Mouse (Mus musculus) hindbrain, postnatal 0 days (tissue): Measurements from ENCODE around the gene Cit. TPM values are rescaled to one million over a fixed set of nuclear protein-coding genes. Genes with fewer than 3 reads are reported as not detected.
A peak's percentile ranks its signal among the peaks of the same experiment; 100 is the strongest.

Experiments
- ATAC-seq: fragments of 200-750 bp; cut with Nextera tagmentation; 2 replicates; pipeline ENCODE4 v1.8.0; 2017; ENCODE audit warnings: mild to moderate bottlenecking, moderate TSS enrichment, moderate library complexity
- DNase-seq: peaks from one replicate; pipeline ENCODE4 v3.0.0-alpha.2; 2015; ENCODE audit warnings: low spot score
- H3K27ac ChIP-seq: fragments of 300-500 bp; sonication (generic); 2 replicates; pipeline ENCODE4 v1.5.1; 2014; ENCODE audit warnings: mild to moderate bottlenecking
- H3K27me3 ChIP-seq: fragments of 300-500 bp; sonication (generic); 2 replicates; pipeline ENCODE4 v1.6.1; 2014; ENCODE audit warnings: low read length, mixed read lengths; ENCODE audit not compliant: insufficient read depth
- H3K36me3 ChIP-seq: fragments of 300-500 bp; sonication (generic); 2 replicates; pipeline ENCODE4 v1.6.1; 2014; ENCODE audit warnings: low read length, mixed read lengths; ENCODE audit not compliant: insufficient read depth
- H3K4me1 ChIP-seq: fragments of 300-500 bp; sonication (generic); 2 replicates; pipeline ENCODE4 v1.6.1; 2014; ENCODE audit warnings: antibody characterized with exemption, low read length, mixed read lengths; ENCODE audit not compliant: insufficient read depth
- H3K4me2 ChIP-seq: fragments of 300-500 bp; sonication (generic); 2 replicates; pipeline ENCODE4 v1.6.1; 2014; ENCODE audit warnings: low read depth, mild to moderate bottlenecking, low read length, moderate library complexity, mixed read lengths
- H3K4me3 ChIP-seq: fragments of 300-500 bp; sonication (generic); 2 replicates; pipeline ENCODE4 v1.5.1; 2014; ENCODE audit warnings: low read length
- H3K9ac ChIP-seq: fragments of 300-500 bp; sonication (generic); replicated peaks from 2 replicates; pipeline ENCODE4 v1.6.1; 2014; ENCODE audit warnings: mild to moderate bottlenecking, low read length, moderate library complexity, mixed read lengths
- H3K9me3 ChIP-seq: fragments of 300-500 bp; sonication (generic); 2 replicates; pipeline ENCODE4 v1.6.1; 2016; ENCODE audit warnings: low read length, mixed read lengths
- CTCF ChIP-seq: IDR thresholded peaks from 2 replicates; pipeline ENCODE4 v1.5.1; 2016; ENCODE audit warnings: antibody characterized with exemption, control low read depth, low read depth
- WGBS: fragments of 180-500 bp; shearing (Covaris S2); extraction: QIAGEN DNeasy Blood & Tissue Kit; methylation state at CpG from one replicate; pipeline ENCODE4 v1.1.7; 2014; 5-methylcytosine and 5-hydroxymethylcytosine counted together
- polyA plus RNA-seq: library from polyadenylated mRNA; unstranded; fragments of >200 nt; fragmentation: Nextera tagmentation; extraction: Ambion mirVana; gene quantifications from 2 replicates; pipeline ENCODE4 v1.2.1, GENCODE M21; 2015
- total RNA-seq: library from RNA; depleted of rRNA; stranded (reverse); fragments of >200 nt; gene quantifications from 2 replicates; pipeline ENCODE4 v1.2.3, GENCODE M21; 2014

The Cit gene
- total and polyA plus RNA-seq, 2 experiments from 2014 or later = 30.2 to 36.7 TPM

DNA sequence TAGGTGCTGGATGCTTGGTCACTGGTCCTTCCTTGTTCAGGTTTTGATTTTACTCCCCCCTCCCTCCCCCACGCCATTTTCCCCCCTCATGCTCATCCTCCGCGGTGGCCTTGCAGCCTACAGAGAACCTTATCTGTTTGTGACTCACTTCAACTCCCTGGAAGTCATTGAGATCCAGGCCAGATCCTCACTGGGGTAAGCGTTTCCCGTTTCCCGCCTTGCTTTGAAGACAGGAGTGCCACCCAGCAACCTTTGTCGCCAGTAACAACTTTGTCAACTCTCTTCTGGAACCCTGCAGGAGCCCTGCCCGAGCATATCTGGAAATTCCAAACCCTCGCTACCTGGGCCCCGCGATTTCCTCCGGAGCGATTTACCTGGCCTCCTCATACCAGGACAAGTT is 152.3 kb downstream of the Cit start:
- H3K27ac ChIP-seq = no peak overlapping the region
- peaks cover 23% of the 10 kb centered on the region; the same call in 1 of the 2 replicates for H3K36me3 ChIP-seq
- H3K4me2 ChIP-seq = no peak overlapping the region
- no peak for TF ChIP-seq CTCF
- 77% methylated on average over 13 of the region's 13 CpGs for WGBS
- no peaks in the 10 kb centered on the region for H3K9me3 ChIP-seq
- H3K4me1 ChIP-seq = no peaks in the 10 kb centered on the region
- ATAC-seq (no peak), DNase-seq (no peak)
- H3K4me3 ChIP-seq = no peak overlapping the region
- H3K27me3 ChIP-seq = no peaks in the 10 kb centered on the region
- H3K9ac ChIP-seq = no peak overlapping the region

DNA sequence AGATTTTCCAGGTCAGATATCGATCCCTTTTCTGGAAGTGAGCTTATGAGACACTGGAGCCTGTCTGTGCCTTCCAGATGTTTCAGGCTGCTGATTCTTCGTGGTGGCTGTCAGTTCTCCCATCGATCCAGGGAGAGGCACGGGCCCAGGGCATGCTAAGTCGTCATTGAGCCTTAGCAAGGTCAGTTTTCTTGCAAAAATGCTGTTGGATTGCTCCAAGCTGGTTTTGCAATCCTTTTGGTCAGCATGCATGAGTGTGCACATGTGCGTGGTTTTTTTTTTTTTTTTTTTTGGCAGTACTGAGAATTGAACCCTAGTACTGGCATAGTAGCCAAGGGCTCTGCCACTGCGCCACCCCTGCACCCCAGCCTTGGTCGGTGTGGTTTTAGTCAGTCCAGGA is 158.1 kb downstream of the Cit start:
- H3K27ac ChIP-seq = no peak overlapping the region
- H3K36me3 ChIP-seq = no peaks in the 10 kb centered on the region
- ATAC-seq = no peak
- H3K4me1 ChIP-seq = no peaks in the 10 kb centered on the region
- no peak for TF ChIP-seq CTCF
- H3K4me2 ChIP-seq = no peak overlapping the region
- 82% methylated on average over 8 of the region's 8 CpGs for WGBS
- H3K27me3 ChIP-seq = no peaks in the 10 kb centered on the region
- no peak overlapping the region for H3K9ac ChIP-seq
- H3K9me3 ChIP-seq = no peaks in the 10 kb centered on the region
- DNase-seq = no peak
- no peak overlapping the region for H3K4me3 ChIP-seq

GRCm38 (mm10) chr5:116003825-116004224 is 158.7 kb downstream of the Cit start:
- TF ChIP-seq CTCF = no peak
- Histone ChIP-seq H3K27me3 (no peaks in the 10 kb centered on the region), H3K4me2 (no peak overlapping the region), H3K4me1 (no peaks in the 10 kb centered on the region), H3K36me3 (no peaks in the 10 kb centered on the region), H3K9me3 (no peaks in the 10 kb centered on the region), H3K27ac (no peak overlapping the region), H3K9ac (no peak overlapping the region), H3K4me3 (no peak overlapping the region)
- 40% methylated on average over 13 of the region's 13 CpGs for WGBS
- ATAC-seq = peak; percentile 64; the same call in 1 of the 2 replicates
- DNase-seq = no peak

DNA sequence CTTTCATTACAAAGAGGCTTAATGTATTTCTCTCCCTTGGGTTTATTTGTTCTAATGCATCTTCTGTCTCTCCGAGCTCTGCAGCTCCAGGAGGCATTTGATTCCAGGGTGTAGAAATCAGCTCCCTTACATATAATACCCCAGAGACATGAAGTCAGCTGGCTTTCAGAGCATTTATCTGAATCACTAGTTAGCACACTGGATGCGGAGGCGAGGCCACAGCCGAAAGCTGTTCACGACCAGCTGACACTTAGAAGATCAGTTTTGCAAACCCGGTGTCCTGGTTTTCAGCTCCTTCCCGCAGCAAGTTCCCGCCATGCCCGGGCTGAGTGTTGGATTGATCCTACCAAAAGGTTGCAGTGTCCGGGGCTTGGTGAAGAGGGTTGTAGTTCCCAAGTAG is 159.2 kb downstream of the Cit start:
- no peaks in the 10 kb centered on the region for H3K4me1 ChIP-seq
- no peak overlapping the region for H3K9ac ChIP-seq
- no peaks in the 10 kb centered on the region for H3K27me3 ChIP-seq
- no peaks in the 10 kb centered on the region for H3K9me3 ChIP-seq
- H3K27ac ChIP-seq = no peak overlapping the region
- no peak for TF ChIP-seq CTCF
- no peak overlapping the region for H3K4me2 ChIP-seq
- DNase-seq (no peak), ATAC-seq (no peak)
- H3K4me3 ChIP-seq = no peak overlapping the region
- no peaks in the 10 kb centered on the region for H3K36me3 ChIP-seq
- WGBS = 76% methylated on average over 10 of the region's 10 CpGs

DNA sequence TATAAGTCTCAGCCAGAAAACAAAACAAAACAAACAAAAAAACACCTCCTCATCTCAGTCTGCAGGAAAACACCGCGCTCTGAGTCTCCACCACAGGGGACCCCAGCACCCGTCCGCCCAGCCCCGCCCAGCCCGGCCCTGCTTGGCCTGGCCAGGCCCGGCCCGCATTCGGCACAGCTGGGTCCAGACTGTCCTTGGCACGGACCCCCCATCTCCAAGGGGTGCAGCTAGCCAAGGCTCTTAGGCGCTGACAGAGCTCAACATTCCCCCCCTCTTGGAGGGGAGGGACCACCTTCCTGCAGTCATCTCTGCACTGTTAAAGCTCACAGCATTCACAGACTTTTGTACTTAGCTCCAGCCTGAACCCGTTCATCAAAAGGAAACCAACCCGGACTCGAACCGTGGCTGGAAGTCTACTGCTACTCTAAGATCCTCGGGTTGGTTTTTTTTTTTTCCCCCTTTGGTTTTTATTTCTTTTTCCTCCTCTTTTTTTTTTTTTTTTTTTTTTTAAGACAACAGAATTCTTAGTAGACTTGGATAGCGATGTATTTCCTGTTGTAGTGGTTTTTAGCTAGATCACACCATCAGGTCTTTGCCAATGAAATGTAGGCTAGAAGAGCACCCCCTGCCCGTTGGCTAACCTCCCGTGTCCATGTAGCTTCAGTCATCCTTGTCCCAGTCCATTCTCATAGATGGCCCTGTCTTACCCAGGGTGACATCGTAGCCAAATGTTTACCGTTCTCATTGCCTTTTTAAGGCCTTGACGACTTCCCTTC is 161.4 kb downstream of the Cit start:
- no peak overlapping the region for H3K4me3 ChIP-seq
- no peak overlapping the region for H3K27ac ChIP-seq
- no peaks in the 10 kb centered on the region for H3K27me3 ChIP-seq
- DNase-seq = peak; percentile 22
- no peak overlapping the region for H3K4me2 ChIP-seq
- no peak for TF ChIP-seq CTCF
- peak; percentile 62; the same call in 1 of the 2 replicates for ATAC-seq
- H3K9me3 ChIP-seq = no peaks in the 10 kb centered on the region
- H3K36me3 ChIP-seq = no peaks in the 10 kb centered on the region
- H3K9ac ChIP-seq = no peak overlapping the region
- H3K4me1 ChIP-seq = no peaks in the 10 kb centered on the region
- WGBS = 50% methylated on average over 22 of the region's 22 CpGs

- TF ChIP-seq CTCF = no peak
- no peak for DNase-seq
- no peak overlapping the region for H3K27ac ChIP-seq
These were observed 162.6 kb downstream of the Cit start for GRCm38 (mm10) chr5:116007723-116008122.

More at GRCm38 (mm10) chr5:116007723-116008122, 162.6 kb downstream of the Cit start:
- Histone ChIP-seq H3K4me1 (no peaks in the 10 kb centered on the region), H3K9me3 (no peaks in the 10 kb centered on the region), H3K4me3 (no peak overlapping the region), H3K9ac (no peak overlapping the region), H3K27me3 (no peaks in the 10 kb centered on the region), H3K4me2 (no peak overlapping the region), H3K36me3 (no peaks in the 10 kb centered on the region)
- ATAC-seq = no peak
- WGBS = 92% methylated on average over 13 of the region's 13 CpGs
